Mouse (Mus musculus): ENCODE measurements around the gene Gabrb3. TPM values are rescaled to one million over a fixed set of nuclear protein-coding genes. Genes with fewer than 3 reads are reported as not detected.

Gabrb3 gene
- polyA plus RNA-seq, 1 experiment: 81.5 TPM

DNA sequence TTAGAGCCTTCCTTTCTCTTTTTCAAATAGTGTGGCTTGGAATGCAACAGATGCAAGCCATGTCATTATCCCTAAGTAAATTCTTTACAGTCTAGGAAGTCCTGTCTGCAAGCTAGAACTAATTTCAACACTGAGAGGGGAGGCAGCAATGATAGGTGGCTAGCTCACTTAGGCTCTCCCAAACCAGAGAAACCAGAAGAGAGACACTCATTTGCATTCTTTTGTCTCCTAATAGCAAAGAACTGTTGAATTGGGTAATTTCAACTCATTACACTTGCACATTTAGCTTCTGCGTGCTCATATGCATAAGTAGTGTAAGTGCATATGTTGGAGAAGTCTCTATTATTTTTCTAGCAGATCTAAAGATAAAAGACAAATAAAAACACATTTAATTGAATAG, 28.7 kb downstream of the Gabrb3 start:
- no peak overlapping the region for H3K4me3 ChIP-seq (ENCODE audit: insufficient read depth, low read length)
- no peaks in the 10 kb centered on the region for H3K4me1 ChIP-seq (ENCODE audit: control insufficient read depth, insufficient read depth, low read length)
- no peak overlapping the region for H3K27ac ChIP-seq (ENCODE audit: insufficient read depth, low read length)
- TF ChIP-seq POLR2A (IDR thresholded peaks at IDR 0.05; ENCODE audit: extremely low read depth, insufficient read depth, low read length): no peak
- TF ChIP-seq CTCF (IDR thresholded peaks at IDR 0.05; ENCODE audit: extremely low read depth, insufficient read depth, low read length): no peak

DNA sequence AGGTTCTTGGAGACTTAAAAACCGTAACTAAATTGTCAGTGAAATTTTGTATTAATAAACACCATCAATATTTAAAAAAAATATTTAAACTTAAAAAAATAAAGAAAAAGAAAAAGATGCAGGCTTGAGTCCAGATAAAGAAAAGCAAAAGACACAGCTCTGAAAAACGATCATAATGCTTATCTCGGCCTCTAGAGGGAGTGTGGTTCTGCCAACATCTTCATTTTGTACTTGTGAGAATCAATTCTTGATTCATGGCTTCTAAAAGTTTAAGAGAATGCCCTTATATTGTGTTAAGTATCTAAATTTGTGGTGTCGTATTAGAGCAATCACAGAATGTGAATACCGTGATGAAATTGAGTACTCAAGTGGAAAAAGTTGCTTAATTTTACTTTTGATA, 40.9 kb downstream of the Gabrb3 start:
- TF ChIP-seq CTCF (IDR thresholded peaks at IDR 0.05; ENCODE audit: extremely low read depth, insufficient read depth, low read length): no peak
- TF ChIP-seq POLR2A (IDR thresholded peaks at IDR 0.05; ENCODE audit: extremely low read depth, insufficient read depth, low read length): no peak
- H3K4me1 ChIP-seq (ENCODE audit: control insufficient read depth, insufficient read depth, low read length): no peaks in the 10 kb centered on the region
- H3K4me3 ChIP-seq (ENCODE audit: insufficient read depth, low read length): no peak overlapping the region
- H3K27ac ChIP-seq (ENCODE audit: insufficient read depth, low read length): no peak overlapping the region

DNA sequence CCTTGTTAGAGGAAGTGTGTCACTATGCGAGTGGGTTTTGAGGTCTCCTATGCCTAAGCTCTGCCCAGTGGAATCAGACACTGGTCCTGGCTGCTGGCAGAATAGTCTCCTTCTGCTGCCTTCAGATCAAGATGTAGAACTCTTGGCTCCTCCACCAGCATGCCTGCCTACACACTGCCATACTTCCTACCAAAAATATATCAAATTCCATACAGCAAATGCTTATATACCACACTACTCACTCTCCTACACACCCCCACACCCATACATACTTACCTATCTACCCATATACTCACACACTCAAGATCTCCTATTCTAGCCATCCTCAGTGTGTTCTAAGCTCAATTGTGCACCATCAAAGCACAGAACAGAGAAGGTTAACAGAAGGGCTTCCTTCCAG, 51.8 kb downstream of the Gabrb3 start:
- Histone ChIP-seq H3K4me1 (ENCODE audit: control insufficient read depth, insufficient read depth, low read length) (peaks cover 1% of the 10 kb centered on the region; the same call in 1 of the 2 replicates), H3K4me3 (ENCODE audit: insufficient read depth, low read length) (no peak overlapping the region), H3K27ac (ENCODE audit: insufficient read depth, low read length) (no peak overlapping the region)
- TF ChIP-seq POLR2A (IDR thresholded peaks at IDR 0.05; ENCODE audit: extremely low read depth, insufficient read depth, low read length) (no peak), CTCF (IDR thresholded peaks at IDR 0.05; ENCODE audit: extremely low read depth, insufficient read depth, low read length) (no peak)

DNA sequence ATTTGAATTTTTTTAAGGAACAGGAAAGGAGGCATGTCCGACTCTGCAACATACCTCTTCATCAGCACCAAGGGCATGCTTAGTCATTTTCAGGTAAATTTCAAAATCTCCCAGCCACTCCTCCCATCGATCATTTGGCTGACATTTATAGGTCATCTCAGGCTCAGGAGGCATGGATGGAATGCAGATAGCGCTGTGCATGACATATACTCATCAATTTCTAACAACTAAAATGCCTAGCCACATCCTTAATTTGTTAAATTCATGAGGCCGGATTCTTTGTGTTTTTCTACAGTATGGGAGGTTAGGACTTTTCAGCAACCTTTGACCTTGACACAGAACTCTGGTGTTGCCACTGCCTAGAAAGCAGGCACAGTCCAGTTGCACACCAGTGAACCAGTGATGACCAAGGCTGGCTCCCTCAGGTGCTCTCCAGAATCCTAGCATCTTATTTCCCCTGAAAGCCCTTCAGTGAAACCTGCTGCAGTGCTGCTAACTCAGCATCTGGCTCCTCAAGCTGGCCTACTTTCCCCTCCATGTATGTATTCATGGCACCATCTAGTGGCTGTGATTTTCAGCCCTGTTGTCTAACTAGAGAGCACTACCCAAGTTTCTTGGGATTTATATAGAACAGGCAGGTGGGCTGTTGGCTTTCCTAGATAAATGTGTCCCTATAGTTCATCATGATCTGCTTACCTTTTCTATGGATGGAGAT, 54.5 kb downstream of the Gabrb3 start:
- peaks cover 1% of the 10 kb centered on the region; the same call in 1 of the 2 replicates for H3K4me1 ChIP-seq (ENCODE audit: control insufficient read depth, insufficient read depth, low read length)
- H3K27ac ChIP-seq (ENCODE audit: insufficient read depth, low read length): no peak overlapping the region
- H3K4me3 ChIP-seq (ENCODE audit: insufficient read depth, low read length): no peak overlapping the region
- TF ChIP-seq CTCF (IDR thresholded peaks at IDR 0.05; ENCODE audit: extremely low read depth, insufficient read depth, low read length) (peak; percentile 81), POLR2A (IDR thresholded peaks at IDR 0.05; ENCODE audit: extremely low read depth, insufficient read depth, low read length) (no peak)

DNA sequence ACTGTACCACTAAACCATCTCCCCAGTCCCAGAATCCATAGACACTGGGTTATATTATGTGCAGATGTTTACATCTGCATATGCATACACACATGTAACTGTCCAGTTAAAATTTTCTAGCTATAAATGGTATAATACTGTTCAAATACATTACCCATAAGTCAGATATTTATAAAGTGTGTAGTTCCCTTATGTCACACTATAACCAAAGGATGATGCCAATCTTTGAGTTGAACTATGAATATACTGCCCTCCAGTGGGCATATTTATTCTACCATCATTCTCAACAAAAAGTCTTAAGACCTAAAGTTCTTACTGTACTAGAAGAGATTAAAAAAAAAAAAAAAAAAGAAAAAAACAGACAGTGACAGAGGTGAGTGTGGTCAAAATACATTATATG, 63.4 kb downstream of the Gabrb3 start:
- Histone ChIP-seq H3K4me3 (ENCODE audit: insufficient read depth, low read length) (no peak overlapping the region), H3K27ac (ENCODE audit: insufficient read depth, low read length) (no peak overlapping the region), H3K4me1 (ENCODE audit: control insufficient read depth, insufficient read depth, low read length) (no peaks in the 10 kb centered on the region)
- TF ChIP-seq POLR2A (IDR thresholded peaks at IDR 0.05; ENCODE audit: extremely low read depth, insufficient read depth, low read length): no peak
- TF ChIP-seq CTCF (IDR thresholded peaks at IDR 0.05; ENCODE audit: extremely low read depth, insufficient read depth, low read length): no peak

DNA sequence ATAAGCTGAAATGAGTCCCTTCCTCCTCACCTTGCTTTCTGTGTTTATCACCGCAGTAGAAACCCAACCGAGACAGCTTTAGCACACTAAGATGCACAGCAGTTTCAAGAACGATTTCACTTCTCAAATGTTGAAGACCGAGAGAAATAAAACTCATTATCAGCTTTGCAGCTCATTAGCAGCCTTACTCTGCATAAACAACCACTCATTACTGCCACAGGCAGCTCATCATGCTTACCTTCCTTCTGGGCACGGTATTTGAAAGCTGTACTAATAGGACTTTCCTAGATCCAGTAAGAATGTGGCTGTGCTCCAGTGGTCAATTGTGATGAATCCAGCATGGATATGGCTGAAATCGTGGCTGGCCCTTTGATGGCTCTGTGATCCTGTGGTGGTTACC, 67.4 kb downstream of the Gabrb3 start:
- peaks cover 5% of the 10 kb centered on the region; the same call in 1 of the 2 replicates for H3K4me1 ChIP-seq (ENCODE audit: control insufficient read depth, insufficient read depth, low read length)
- no peak for TF ChIP-seq CTCF (IDR thresholded peaks at IDR 0.05; ENCODE audit: extremely low read depth, insufficient read depth, low read length)
- H3K27ac ChIP-seq (ENCODE audit: insufficient read depth, low read length): no peak overlapping the region

DNA sequence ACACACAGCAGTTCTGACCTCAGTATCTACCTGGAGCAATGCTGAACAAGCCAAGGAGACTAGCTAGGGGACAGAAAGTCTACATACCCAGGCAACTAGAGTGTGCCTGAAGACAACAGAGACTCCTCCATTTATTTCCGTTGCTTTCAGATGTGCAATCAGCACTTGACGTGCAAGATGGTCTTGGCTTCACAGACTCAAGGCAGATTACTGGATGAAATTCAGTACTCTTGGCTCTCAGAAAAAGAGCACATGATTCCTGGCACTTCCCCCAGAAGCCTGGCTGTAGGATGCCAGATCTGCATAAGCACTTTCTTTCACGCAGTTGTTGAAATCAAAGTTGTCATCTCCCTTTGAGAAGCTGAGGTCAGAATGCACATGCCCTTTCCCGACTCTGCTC, 72.3 kb downstream of the Gabrb3 start:
- Histone ChIP-seq H3K4me1 (ENCODE audit: control insufficient read depth, insufficient read depth, low read length) (peaks cover 6% of the 10 kb centered on the region; the same call in 1 of the 2 replicates), H3K4me3 (ENCODE audit: insufficient read depth, low read length) (no peak overlapping the region), H3K27ac (ENCODE audit: insufficient read depth, low read length) (no peak overlapping the region)
- TF ChIP-seq CTCF (IDR thresholded peaks at IDR 0.05; ENCODE audit: extremely low read depth, insufficient read depth, low read length) (no peak), POLR2A (IDR thresholded peaks at IDR 0.05; ENCODE audit: extremely low read depth, insufficient read depth, low read length) (no peak)

More for the DNA sequence above, 67.4 kb downstream of the Gabrb3 start:
- no peak overlapping the region for H3K4me3 ChIP-seq (ENCODE audit: insufficient read depth, low read length)

DNA sequence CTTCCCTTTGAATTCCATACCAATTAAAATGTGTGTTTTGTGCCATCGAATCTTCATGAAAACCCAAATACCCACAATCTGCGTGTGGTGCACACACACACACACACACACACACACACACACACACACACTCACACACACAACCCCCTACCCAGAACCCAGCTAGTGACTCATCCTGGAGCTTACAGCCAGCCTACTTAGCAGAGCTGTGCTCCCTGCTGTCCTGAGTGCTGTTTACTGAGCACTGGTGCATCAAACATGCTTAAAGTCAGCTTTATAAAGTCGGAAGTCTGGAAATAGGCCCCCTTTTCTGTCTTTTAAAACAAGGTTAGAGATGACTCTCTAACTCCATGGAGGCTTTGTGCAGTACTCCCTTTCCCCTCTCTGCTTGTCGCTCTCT, 83.3 kb downstream of the Gabrb3 start:
- Histone ChIP-seq H3K4me3 (ENCODE audit: insufficient read depth, low read length) (no peak overlapping the region), H3K4me1 (ENCODE audit: control insufficient read depth, insufficient read depth, low read length) (peaks cover 2% of the 10 kb centered on the region; the same call in 1 of the 2 replicates), H3K27ac (ENCODE audit: insufficient read depth, low read length) (no peak overlapping the region)
- TF ChIP-seq POLR2A (IDR thresholded peaks at IDR 0.05; ENCODE audit: extremely low read depth, insufficient read depth, low read length) (no peak), CTCF (IDR thresholded peaks at IDR 0.05; ENCODE audit: extremely low read depth, insufficient read depth, low read length) (no peak)

DNA sequence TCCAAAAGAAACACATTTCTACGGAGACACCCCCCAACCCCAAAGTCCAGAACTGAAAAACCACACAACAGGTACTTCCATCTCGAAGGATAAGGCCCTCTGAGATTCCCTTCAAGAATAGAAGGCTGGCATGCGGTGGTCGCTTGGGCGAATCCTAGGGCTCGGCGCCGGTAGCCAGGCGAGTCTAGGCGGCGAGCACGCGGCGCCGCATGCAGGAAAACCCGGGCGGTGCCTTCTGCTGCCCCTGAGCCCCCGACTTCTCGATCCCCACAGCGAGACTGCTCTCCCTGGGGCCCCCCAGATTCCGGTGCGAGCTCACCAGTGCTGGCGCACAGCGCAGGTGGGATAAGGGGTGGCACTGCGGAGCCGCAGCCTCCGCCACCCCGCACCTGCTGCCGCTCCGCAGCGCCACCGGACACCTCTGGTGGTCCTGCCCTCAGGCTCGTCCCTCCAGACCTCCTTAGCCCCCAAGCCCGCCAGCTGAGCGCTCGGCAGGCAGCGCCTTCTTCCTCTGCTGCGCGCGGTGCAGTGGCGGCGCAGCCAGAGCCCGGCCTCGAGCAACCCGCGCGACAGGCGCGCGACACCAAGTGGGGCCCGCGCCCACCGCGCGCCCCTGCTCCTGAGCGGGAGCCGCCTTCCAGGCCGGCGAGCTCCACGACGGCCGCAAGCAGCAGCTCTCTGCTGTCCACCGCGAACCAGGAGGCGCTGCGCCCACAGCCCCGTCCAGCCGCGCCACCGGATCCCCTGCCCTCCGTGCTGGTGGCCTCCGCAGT, 89.6 kb downstream of the Gabrb3 start:
- H3K27ac ChIP-seq (ENCODE audit: insufficient read depth, low read length): peak overlapping the region; percentile 83
- TF ChIP-seq CTCF (IDR thresholded peaks at IDR 0.05; ENCODE audit: extremely low read depth, insufficient read depth, low read length): no peak
- no peak for TF ChIP-seq POLR2A (IDR thresholded peaks at IDR 0.05; ENCODE audit: extremely low read depth, insufficient read depth, low read length)
- peak overlapping the region; percentile 39 for H3K4me3 ChIP-seq (ENCODE audit: insufficient read depth, low read length)
- peaks cover 3% of the 10 kb centered on the region for H3K4me1 ChIP-seq (ENCODE audit: control insufficient read depth, insufficient read depth, low read length)

DNA sequence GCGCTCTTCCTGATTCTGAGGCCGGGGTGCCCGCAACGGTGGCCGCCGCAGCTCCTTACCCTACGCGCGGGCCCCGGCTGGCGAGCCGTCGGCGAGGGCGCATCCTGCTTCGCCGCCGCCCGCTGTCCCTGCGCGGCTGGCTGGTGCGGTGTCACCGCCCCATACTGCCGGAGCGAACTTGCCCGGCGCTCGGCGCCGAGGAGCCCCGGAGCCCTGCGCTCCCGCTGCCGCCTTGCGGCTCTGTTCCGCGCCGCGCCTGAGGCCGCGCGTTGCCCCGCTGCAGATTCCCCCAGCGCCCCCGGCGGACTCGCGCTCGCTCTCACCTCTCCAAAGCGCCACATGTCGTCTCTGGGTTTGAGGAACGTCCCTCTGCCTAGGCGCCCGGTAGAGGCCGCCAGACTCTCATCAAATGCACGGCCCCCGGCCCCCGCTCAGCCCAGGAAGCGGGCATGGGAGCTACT, 90.2 kb downstream of the Gabrb3 start, which contains the start of gene Gabra5:
Gene Gabra5, minus strand, starts transcription at position 379 of the 461 bp plus-strand sequence.
- peak within 1 kb of the TSS; percentile 39 for H3K4me3 ChIP-seq (ENCODE audit: insufficient read depth, low read length)
- H3K27ac ChIP-seq (ENCODE audit: insufficient read depth, low read length): peak within 1 kb of the TSS; percentile 83
- peaks cover 3% of the 10 kb centered on the region for H3K4me1 ChIP-seq (ENCODE audit: control insufficient read depth, insufficient read depth, low read length)
- TF ChIP-seq CTCF (IDR thresholded peaks at IDR 0.05; ENCODE audit: extremely low read depth, insufficient read depth, low read length) (peak; percentile 33), POLR2A (IDR thresholded peaks at IDR 0.05; ENCODE audit: extremely low read depth, insufficient read depth, low read length) (no peak)
